Mouse (Mus musculus) cortical plate, adult 2 months (tissue): Measurements from ENCODE around the gene Spon1. TPM values are rescaled to one million over a fixed set of nuclear protein-coding genes. Genes with fewer than 3 reads are reported as not detected.

ENCODE experiments used
- H3K27ac ChIP-seq: fragments of 200-500 bp; 2 replicates; pipeline ENCODE4 v1.5.1; 2012; ENCODE audit warnings: low read length, control low read depth, inconsistent platforms; ENCODE audit not compliant: insufficient read depth
- H3K4me1 ChIP-seq: fragments of 200-500 bp; 2 replicates; pipeline ENCODE4 v1.6.1; 2011; ENCODE audit warnings: low read length; ENCODE audit not compliant: control insufficient read depth, insufficient read depth
- H3K4me3 ChIP-seq: fragments of 200-500 bp; 2 replicates; pipeline ENCODE4 v1.5.1; 2011; ENCODE audit warnings: mild to moderate bottlenecking, low read length, control low read depth; ENCODE audit not compliant: insufficient read depth
- CTCF ChIP-seq: fragments of 200-500 bp; IDR thresholded peaks from 2 replicates; pipeline ENCODE4 v1.5.1; 2011; ENCODE audit warnings: mild to moderate bottlenecking, control low read depth, low read length; ENCODE audit not compliant: insufficient read depth; ENCODE audit errors: extremely low read depth
- POLR2A ChIP-seq: fragments of 200-500 bp; IDR thresholded peaks from 2 replicates; pipeline ENCODE4 v1.6.1; 2011; ENCODE audit warnings: mild to moderate bottlenecking, low read length, control low read depth; ENCODE audit not compliant: insufficient read depth; ENCODE audit errors: extremely low read depth
- polyA plus RNA-seq: library from polyadenylated mRNA; depleted of rRNA; stranded (reverse); fragments of >200 nt; gene quantifications from 2 replicates; pipeline ENCODE4 v1.2.3, GENCODE M21; 2012

Gene Spon1
- polyA plus RNA-seq, 1 experiment = 21.5 TPM

GRCm38 (mm10) chr7:113962078-113962477 is 196.3 kb downstream of the Spon1 start:
- TF ChIP-seq CTCF (no peak), POLR2A (no peak)
- H3K27ac ChIP-seq = 0 out of 2 replicates have a peak overlapping the region, but pooled peaks have one; percentile 18
- H3K4me1 ChIP-seq = peaks cover 11% of the 10 kb centered on the region
- H3K4me3 ChIP-seq = no peak overlapping the region

GRCm38 (mm10) chr7:113963766-113964165 is 198.0 kb downstream of the Spon1 start:
- TF ChIP-seq POLR2A (no peak), CTCF (no peak)
- no peak overlapping the region for H3K4me3 ChIP-seq
- no peak overlapping the region for H3K27ac ChIP-seq
- H3K4me1 ChIP-seq = peaks cover 11% of the 10 kb centered on the region

GRCm38 (mm10) chr7:113965625-113966024 is 199.8 kb downstream of the Spon1 start:
- Histone ChIP-seq H3K4me1 (peaks cover 8% of the 10 kb centered on the region), H3K4me3 (no peak overlapping the region), H3K27ac (no peak overlapping the region)
- TF ChIP-seq POLR2A = no peak
- TF ChIP-seq CTCF = no peak

GRCm38 (mm10) chr7:113969182-113969581 is 203.4 kb downstream of the Spon1 start:
- no peaks in the 10 kb centered on the region for H3K4me1 ChIP-seq
- no peak overlapping the region for H3K4me3 ChIP-seq
- no peak overlapping the region for H3K27ac ChIP-seq
- TF ChIP-seq POLR2A (no peak), CTCF (no peak)

GRCm38 (mm10) chr7:113972536-113972935 is 206.7 kb downstream of the Spon1 start:
- no peak overlapping the region for H3K27ac ChIP-seq
- no peaks in the 10 kb centered on the region for H3K4me1 ChIP-seq
- H3K4me3 ChIP-seq = no peak overlapping the region
- no peak for TF ChIP-seq CTCF
- TF ChIP-seq POLR2A = no peak

- Histone ChIP-seq H3K4me1 (no peaks in the 10 kb centered on the region), H3K4me3 (no peak overlapping the region), H3K27ac (no peak overlapping the region)
- TF ChIP-seq POLR2A (no peak), CTCF (no peak)
Observed at GRCm38 (mm10) chr7:113986406-113987134, 220.8 kb downstream of the Spon1 start.

GRCm38 (mm10) chr7:113988156-113988555 is 222.4 kb downstream of the Spon1 start:
- no peak for TF ChIP-seq CTCF
- TF ChIP-seq POLR2A = no peak
- Histone ChIP-seq H3K27ac (no peak overlapping the region), H3K4me3 (no peak overlapping the region), H3K4me1 (no peaks in the 10 kb centered on the region)

- no peak overlapping the region for H3K27ac ChIP-seq
- H3K4me1 ChIP-seq = no peaks in the 10 kb centered on the region
- no peak for TF ChIP-seq POLR2A
- no peak for TF ChIP-seq CTCF
- no peak overlapping the region for H3K4me3 ChIP-seq
Observed at GRCm38 (mm10) chr7:113997675-113998354, 232.0 kb downstream of the Spon1 start.

GRCm38 (mm10) chr7:114004171-114004570 is 238.4 kb downstream of the Spon1 start:
- TF ChIP-seq CTCF (no peak), POLR2A (no peak)
- Histone ChIP-seq H3K4me1 (no peaks in the 10 kb centered on the region), H3K4me3 (no peak overlapping the region), H3K27ac (no peak overlapping the region)

- TF ChIP-seq CTCF (no peak), POLR2A (no peak)
- Histone ChIP-seq H3K27ac (no peak overlapping the region), H3K4me1 (no peaks in the 10 kb centered on the region), H3K4me3 (no peak overlapping the region)
Observed at GRCm38 (mm10) chr7:114005499-114005898, 239.7 kb downstream of the Spon1 start.
